Mouse (Mus musculus): ENCODE results near the gene Ibsp.

DNA sequence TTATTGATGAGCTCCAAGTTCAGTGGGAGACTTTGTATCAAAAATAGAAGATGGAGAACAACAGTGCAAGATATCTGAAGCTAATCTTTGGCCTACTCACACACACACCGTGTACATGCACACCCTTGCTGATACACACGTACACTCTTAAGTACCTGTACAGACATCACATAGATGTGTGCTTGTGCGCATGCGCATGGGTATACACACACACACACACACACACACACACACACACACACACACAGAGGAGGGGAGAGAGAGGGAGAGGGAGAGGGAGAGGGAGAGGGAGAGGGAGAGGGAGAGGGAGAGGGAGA, 41.5 kb downstream of the Ibsp start:
- TF ChIP-seq GATA1 (IDR thresholded peaks at IDR 0.05; ENCODE audit: low read length), result no peak
- TF ChIP-seq TAL1 (IDR thresholded peaks at IDR 0.05; ENCODE audit: low read length), result no peak
